Mouse (Mus musculus) embryonic fibroblast, embryonic 13.5 days (primary cell): ENCODE results near the gene Selp. TPM values are rescaled to one million over a fixed set of nuclear protein-coding genes. Genes with fewer than 3 reads are reported as not detected.

Experiments used
- H3K27ac ChIP-seq: 2 replicates; pipeline ENCODE4 v1.5.1; 2012; ENCODE audit warnings: low read length, control low read depth, inconsistent platforms; ENCODE audit not compliant: insufficient read depth
- H3K4me1 ChIP-seq: 2 replicates; pipeline ENCODE4 v1.6.1; 2011; ENCODE audit warnings: low read length; ENCODE audit not compliant: control insufficient read depth, insufficient read depth
- H3K4me3 ChIP-seq: 2 replicates; pipeline ENCODE4 v1.5.1; 2011; ENCODE audit warnings: mild to moderate bottlenecking, control low read depth, low read length; ENCODE audit not compliant: insufficient read depth
- CTCF ChIP-seq: IDR thresholded peaks from 2 replicates; pipeline ENCODE4 v1.5.1; 2011; ENCODE audit warnings: mild to moderate bottlenecking, control low read depth, low read length, moderate library complexity, borderline replicate concordance; ENCODE audit not compliant: insufficient read depth
- POLR2A ChIP-seq: IDR thresholded peaks from 2 replicates; pipeline ENCODE4 v1.6.1; 2011; ENCODE audit warnings: low read depth, mild to moderate bottlenecking, control low read depth, low read length, moderate library complexity
- polyA plus RNA-seq: library from polyadenylated mRNA; stranded (reverse); fragments of >200 nt; gene quantifications from 2 replicates; pipeline ENCODE4 v1.2.4, GENCODE M21; 2011; ENCODE audit warnings: low read depth; ENCODE audit not compliant: missing spikeins, insufficient read length

Selp gene
- polyA plus RNA-seq, 1 experiment = 1.7 TPM

DNA sequence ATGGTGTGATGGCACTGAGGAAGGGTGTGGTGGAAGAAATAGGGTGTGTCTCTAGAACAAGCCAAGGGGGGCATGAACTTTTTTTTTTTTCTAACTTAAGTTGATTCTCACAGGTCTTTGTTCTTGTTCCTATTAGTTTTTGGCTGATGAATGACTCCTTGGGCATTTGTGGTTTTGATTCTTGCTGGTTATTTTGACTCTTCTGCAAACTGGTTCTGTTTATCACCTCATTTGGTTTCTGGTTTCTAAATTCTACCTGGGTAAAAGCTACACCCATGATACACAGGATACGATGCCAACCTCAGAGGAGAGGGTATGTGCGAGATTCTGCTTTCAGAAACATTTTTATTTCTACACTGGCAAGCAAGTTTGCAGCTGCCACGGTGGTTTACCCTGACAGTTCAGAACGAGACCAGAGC is 36.7 kb upstream of the Selp start:
- no peak for TF ChIP-seq POLR2A
- no peak overlapping the region for H3K27ac ChIP-seq
- H3K4me3 ChIP-seq = no peak overlapping the region
- no peaks in the 10 kb centered on the region for H3K4me1 ChIP-seq

- Histone ChIP-seq H3K4me3 (no peak overlapping the region), H3K27ac (no peak overlapping the region), H3K4me1 (no peaks in the 10 kb centered on the region)
- TF ChIP-seq CTCF (no peak), POLR2A (no peak)
Observed at GRCm38 (mm10) chr1:164079091-164079490, 36.0 kb upstream of the Selp start.

- Histone ChIP-seq H3K27ac (no peak overlapping the region), H3K4me3 (no peak overlapping the region), H3K4me1 (no peaks in the 10 kb centered on the region)
- TF ChIP-seq CTCF (no peak), POLR2A (no peak)
Observed at GRCm38 (mm10) chr1:164083046-164083445, 32.0 kb upstream of the Selp start.

DNA sequence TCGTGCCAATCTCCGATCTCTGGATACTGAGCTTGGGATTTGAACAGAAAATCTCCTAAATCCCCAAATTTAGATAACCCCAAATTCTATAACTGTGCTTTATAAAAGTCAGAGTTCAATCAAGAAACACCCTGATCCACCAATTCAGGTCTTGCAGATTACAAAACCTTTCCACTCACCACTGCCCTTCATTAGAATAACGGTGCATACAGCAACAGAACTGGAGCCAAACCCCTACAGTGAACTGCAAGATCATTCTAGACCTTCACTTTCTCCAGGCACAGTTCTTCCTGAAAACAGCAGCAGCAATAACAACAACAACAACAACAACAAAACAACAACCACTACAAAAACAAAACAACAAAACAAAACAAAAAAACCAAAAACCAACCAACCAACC is 28.3 kb upstream of the Selp start:
- no peak overlapping the region for H3K27ac ChIP-seq
- H3K4me1 ChIP-seq = no peaks in the 10 kb centered on the region
- no peak overlapping the region for H3K4me3 ChIP-seq
- TF ChIP-seq POLR2A (no peak), CTCF (no peak)

DNA sequence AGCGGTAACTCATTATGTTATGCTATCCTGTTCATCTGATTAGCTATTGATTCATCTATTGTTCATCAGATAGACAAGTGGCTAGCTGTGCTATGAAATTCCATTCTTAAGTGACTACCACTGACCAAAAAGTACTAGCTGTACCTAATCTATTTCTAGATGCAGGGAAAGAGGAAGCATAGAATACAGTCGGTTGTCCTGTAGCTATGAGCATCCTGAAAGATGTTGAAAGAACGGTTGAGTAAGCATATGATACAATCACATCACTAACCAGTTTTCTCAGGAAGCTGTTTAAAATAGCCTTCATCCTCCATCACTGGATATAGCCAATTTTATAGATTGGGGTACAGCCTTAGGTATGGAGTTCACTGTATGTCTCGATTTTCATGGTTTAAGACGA is 27.2 kb upstream of the Selp start:
- H3K4me3 ChIP-seq = no peak overlapping the region
- H3K27ac ChIP-seq = no peak overlapping the region
- no peak for TF ChIP-seq POLR2A
- TF ChIP-seq CTCF = no peak
- H3K4me1 ChIP-seq = no peaks in the 10 kb centered on the region

GRCm38 (mm10) chr1:164096780-164097179 is 18.3 kb upstream of the Selp start:
- Histone ChIP-seq H3K27ac (no peak overlapping the region), H3K4me1 (no peaks in the 10 kb centered on the region), H3K4me3 (no peak overlapping the region)
- TF ChIP-seq POLR2A (no peak), CTCF (no peak)

- Histone ChIP-seq H3K4me1 (no peaks in the 10 kb centered on the region), H3K4me3 (no peak overlapping the region)
- TF ChIP-seq CTCF (no peak), POLR2A (no peak)
Observed at GRCm38 (mm10) chr1:164097911-164098310, 17.2 kb upstream of the Selp start.

GRCm38 (mm10) chr1:164098372-164098771 is 16.7 kb upstream of the Selp start:
- Histone ChIP-seq H3K4me3 (no peak overlapping the region), H3K27ac (no peak overlapping the region), H3K4me1 (no peaks in the 10 kb centered on the region)
- no peak for TF ChIP-seq POLR2A
- no peak for TF ChIP-seq CTCF

More at GRCm38 (mm10) chr1:164097911-164098310, 17.2 kb upstream of the Selp start:
- H3K27ac ChIP-seq = no peak overlapping the region

- Histone ChIP-seq H3K4me1 (no peaks in the 10 kb centered on the region), H3K27ac (no peak overlapping the region), H3K4me3 (no peak overlapping the region)
- TF ChIP-seq CTCF (no peak), POLR2A (no peak)
Observed at GRCm38 (mm10) chr1:164109763-164110162, 5.3 kb upstream of the Selp start.

- H3K27ac ChIP-seq = no peak overlapping the region
- H3K4me3 ChIP-seq = no peak overlapping the region
- H3K4me1 ChIP-seq = no peaks in the 10 kb centered on the region
- TF ChIP-seq CTCF (no peak), POLR2A (no peak)
Observed at GRCm38 (mm10) chr1:164110591-164111329, 4.3 kb upstream of the Selp start.
